Mouse (Mus musculus) liver, embryonic 13.5 days (tissue): ENCODE data around the gene Sfi1. TPM values are rescaled to one million over a fixed set of nuclear protein-coding genes. Genes with fewer than 3 reads are reported as not detected.
"Not testable (repeated sequence)": the region's sequence is repeated elsewhere in the genome, so short reads cannot be mapped to it uniquely, and the experiment has no call there.

Source experiments
- ATAC-seq: fragments of 200-750 bp; cut with Nextera tagmentation; 2 replicates; pipeline ENCODE4 v1.8.0; 2017; ENCODE audit warnings: low read depth, mild to moderate bottlenecking, moderate number of reproducible peaks, moderate library complexity
- DNase-seq: peaks from one replicate; pipeline ENCODE4 v3.0.0; 2022
- H3K27ac ChIP-seq: fragments of 300-500 bp; sonication (generic); 2 replicates; pipeline ENCODE4 v1.5.1; 2015; ENCODE audit warnings: moderate library complexity, mild to moderate bottlenecking, inconsistent platforms
- H3K27me3 ChIP-seq: fragments of 300-500 bp; sonication (generic); 2 replicates; pipeline ENCODE4 v1.6.1; 2015; ENCODE audit warnings: mild to moderate bottlenecking, inconsistent platforms
- H3K36me3 ChIP-seq: fragments of 300-500 bp; sonication (generic); 2 replicates; pipeline ENCODE4 v1.6.1; 2015; ENCODE audit warnings: mild to moderate bottlenecking, inconsistent platforms
- H3K4me1 ChIP-seq: fragments of 300-500 bp; sonication (generic); replicated peaks from 2 replicates; pipeline ENCODE4 v1.6.1; 2015; ENCODE audit warnings: inconsistent platforms
- H3K4me2 ChIP-seq: fragments of 300-500 bp; sonication (generic); 2 replicates; pipeline ENCODE4 v1.6.1; 2015; ENCODE audit warnings: inconsistent platforms, mild to moderate bottlenecking, moderate library complexity
- H3K4me3 ChIP-seq: fragments of 300-500 bp; sonication (generic); replicated peaks from 2 replicates; pipeline ENCODE4 v1.5.1; 2015; ENCODE audit warnings: mild to moderate bottlenecking, inconsistent platforms
- H3K9ac ChIP-seq: fragments of 300-500 bp; sonication (generic); 2 replicates; pipeline ENCODE4 v1.6.1; 2015; ENCODE audit warnings: mild to moderate bottlenecking, inconsistent platforms
- H3K9me3 ChIP-seq: fragments of 300-500 bp; sonication (generic); replicated peaks from 2 replicates; pipeline ENCODE4 v1.6.1; 2016; ENCODE audit warnings: inconsistent platforms
- WGBS: fragments of 180-500 bp; shearing (Covaris S2); methylation state at CpG from one replicate; pipeline ENCODE4 v1.1.7; 2015; ENCODE audit not compliant: insufficient replicate concordance; 5-methylcytosine and 5-hydroxymethylcytosine counted together
- polyA plus RNA-seq: library from polyadenylated mRNA; unstranded; fragments of >200 nt; fragmentation: Nextera tagmentation; extraction: Ambion mirVana; gene quantifications from 2 replicates; pipeline ENCODE4 v1.2.1, GENCODE M21; 2015

Gene Sfi1
- polyA plus RNA-seq, 1 experiment from 2014 or later: 3.4 TPM

GRCm38 (mm10) chr11:3140967-3141535 is 52.2 kb downstream of the Sfi1 start:
- H3K27ac ChIP-seq, H3K4me2 ChIP-seq, H3K36me3 ChIP-seq, H3K4me3 ChIP-seq, H3K27me3 ChIP-seq, H3K9me3 ChIP-seq, ATAC-seq, DNase-seq, H3K4me1 ChIP-seq, H3K9ac ChIP-seq: not testable (repeated sequence)

GRCm38 (mm10) chr11:3138323-3138722 is 54.9 kb downstream of the Sfi1 start:
- not testable (repeated sequence) for H3K27ac ChIP-seq, H3K36me3 ChIP-seq, H3K9ac ChIP-seq, H3K27me3 ChIP-seq, DNase-seq, H3K4me3 ChIP-seq, H3K4me1 ChIP-seq, H3K4me2 ChIP-seq, ATAC-seq, H3K9me3 ChIP-seq
- 64% methylated on average over 2 of the region's 2 CpGs for WGBS

GRCm38 (mm10) chr11:3137279-3137678 is 56.0 kb downstream of the Sfi1 start:
- not testable (repeated sequence) for H3K9me3 ChIP-seq, H3K27me3 ChIP-seq, H3K27ac ChIP-seq, H3K36me3 ChIP-seq, H3K4me2 ChIP-seq, H3K4me3 ChIP-seq, H3K9ac ChIP-seq, H3K4me1 ChIP-seq
- DNase-seq: peak; percentile 57
- peak; percentile 21 for ATAC-seq
- WGBS: 79% methylated on average over 4 of the region's 4 CpGs

- DNase-seq, H3K4me1 ChIP-seq, H3K4me2 ChIP-seq, H3K27ac ChIP-seq, H3K36me3 ChIP-seq, H3K9ac ChIP-seq, H3K27me3 ChIP-seq, H3K4me3 ChIP-seq, ATAC-seq, H3K9me3 ChIP-seq: not testable (repeated sequence)
- 87% methylated on average over 3 of the region's 3 CpGs for WGBS
These were observed 57.3 kb downstream of the Sfi1 start for GRCm38 (mm10) chr11:3135956-3136355.

- H3K27me3 ChIP-seq, H3K27ac ChIP-seq, H3K9ac ChIP-seq, H3K4me3 ChIP-seq, ATAC-seq, H3K9me3 ChIP-seq, H3K36me3 ChIP-seq, H3K4me1 ChIP-seq, H3K4me2 ChIP-seq, DNase-seq: not testable (repeated sequence)
- 91% methylated on average over 5 of the region's 7 CpGs for WGBS
These were observed 57.9 kb downstream of the Sfi1 start for GRCm38 (mm10) chr11:3135391-3135790.

GRCm38 (mm10) chr11:3133360-3133759 is 59.9 kb downstream of the Sfi1 start:
- ATAC-seq: peak; percentile 6; the same call in 1 of the 2 replicates
- WGBS: 63% methylated on average over 1 of the region's 4 CpGs

GRCm38 (mm10) chr11:3132957-3133356 is 60.3 kb downstream of the Sfi1 start:
- H3K27me3 ChIP-seq, H3K36me3 ChIP-seq, DNase-seq, H3K27ac ChIP-seq, H3K9ac ChIP-seq, H3K4me1 ChIP-seq, H3K4me3 ChIP-seq, H3K4me2 ChIP-seq: not testable (repeated sequence)
- WGBS: 65% methylated on average over 3 of the region's 3 CpGs
- peaks cover 12% of the 10 kb centered on the region for H3K9me3 ChIP-seq
- 0 out of 2 replicates have a peak, but pooled peaks have one; percentile 2 for ATAC-seq

More at GRCm38 (mm10) chr11:3133360-3133759, 59.9 kb downstream of the Sfi1 start:
- H3K4me2 ChIP-seq, DNase-seq, H3K27ac ChIP-seq, H3K27me3 ChIP-seq, H3K9ac ChIP-seq, H3K4me3 ChIP-seq, H3K4me1 ChIP-seq, H3K36me3 ChIP-seq: not testable (repeated sequence)
- peaks cover 12% of the 10 kb centered on the region for H3K9me3 ChIP-seq

GRCm38 (mm10) chr11:3132001-3132400 is 61.3 kb downstream of the Sfi1 start:
- H3K4me2 ChIP-seq, H3K36me3 ChIP-seq, H3K9ac ChIP-seq, DNase-seq, H3K4me1 ChIP-seq, H3K4me3 ChIP-seq, H3K27me3 ChIP-seq, H3K27ac ChIP-seq: not testable (repeated sequence)
- ATAC-seq: peak; percentile 16
- 81% methylated on average over 9 of the region's 10 CpGs for WGBS
- H3K9me3 ChIP-seq: peaks cover 13% of the 10 kb centered on the region

- H3K36me3 ChIP-seq, H3K4me1 ChIP-seq, H3K27ac ChIP-seq, H3K4me2 ChIP-seq, H3K9ac ChIP-seq, H3K4me3 ChIP-seq, ATAC-seq, H3K27me3 ChIP-seq: not testable (repeated sequence)
- peaks cover 15% of the 10 kb centered on the region for H3K9me3 ChIP-seq
- 78% methylated on average over 8 of the region's 8 CpGs for WGBS
- peak; percentile 48 for DNase-seq
These were observed 63.4 kb downstream of the Sfi1 start for GRCm38 (mm10) chr11:3129852-3130251.

- not testable (repeated sequence) for H3K36me3 ChIP-seq, H3K4me3 ChIP-seq, ATAC-seq, H3K9ac ChIP-seq, H3K27me3 ChIP-seq, H3K4me2 ChIP-seq, H3K4me1 ChIP-seq, DNase-seq, H3K27ac ChIP-seq
- H3K9me3 ChIP-seq: peaks cover 15% of the 10 kb centered on the region
- 77% methylated on average over 2 of the region's 2 CpGs for WGBS
These were observed 64.0 kb downstream of the Sfi1 start for GRCm38 (mm10) chr11:3129276-3129675.

GRCm38 (mm10) chr11:3127303-3127795 is 65.9 kb downstream of the Sfi1 start:
- not testable (repeated sequence) for H3K4me3 ChIP-seq, DNase-seq, H3K4me2 ChIP-seq, H3K4me1 ChIP-seq, H3K36me3 ChIP-seq, H3K9ac ChIP-seq, H3K27me3 ChIP-seq, H3K27ac ChIP-seq
- peaks cover 15% of the 10 kb centered on the region for H3K9me3 ChIP-seq
- WGBS: 84% methylated on average over 5 of the region's 7 CpGs
- ATAC-seq: peak; percentile 12
